Mouse (Mus musculus): ENCODE results near the gene Aqp12. TPM values are rescaled to one million over a fixed set of nuclear protein-coding genes. Genes with fewer than 3 reads are reported as not detected.

Aqp12 gene
- polyA plus RNA-seq, 1 experiment from 2014 or later, result not detected

Other genes starting within 250 kb of the Aqp12 start
- 61.3 and 71.4 TPM in 2 replicates for gene Gpc1, start 174.7 kb upstream of the Aqp12 start, polyA plus RNA-seq (2015; fragmentation: Nextera tagmentation; extraction: Ambion mirVana)
- gene Ankmy1, start 103.4 kb upstream of the Aqp12 start, polyA plus RNA-seq (2015; fragmentation: Nextera tagmentation; extraction: Ambion mirVana), result 0.10 and 0.77 TPM in 2 replicates
- gene Dusp28, start 99.4 kb upstream of the Aqp12 start, polyA plus RNA-seq (2015; fragmentation: Nextera tagmentation; extraction: Ambion mirVana), result 14.1 and 15.0 TPM in 2 replicates
- 33.5 and 49.5 TPM in 2 replicates for gene Rnpepl1, start 95.6 kb upstream of the Aqp12 start, polyA plus RNA-seq (2015; fragmentation: Nextera tagmentation; extraction: Ambion mirVana)
- 21.7 and 23.6 TPM in 2 replicates for gene Capn10, start 72.0 kb upstream of the Aqp12 start, polyA plus RNA-seq (2015; fragmentation: Nextera tagmentation; extraction: Ambion mirVana)
- gene Gpr35, start 55.5 kb upstream of the Aqp12 start, polyA plus RNA-seq (2015; fragmentation: Nextera tagmentation; extraction: Ambion mirVana), result 0.43 and 0.94 TPM in 2 replicates
- 10.2 and 13.8 TPM in 2 replicates for gene Kif1a, start 95.6 kb downstream of the Aqp12 start, polyA plus RNA-seq (2015; fragmentation: Nextera tagmentation; extraction: Ambion mirVana)
- gene Agxt, start 128.9 kb downstream of the Aqp12 start, polyA plus RNA-seq (2015; fragmentation: Nextera tagmentation; extraction: Ambion mirVana), result 0.14 TPM in 1 of 2 replicates, not detected in the other
- gene 2310007B03Rik, start 154.6 kb downstream of the Aqp12 start, polyA plus RNA-seq (2015; fragmentation: Nextera tagmentation; extraction: Ambion mirVana), result 0.38 and 1.2 TPM in 2 replicates
- gene Crocc2, start 162.4 kb downstream of the Aqp12 start, polyA plus RNA-seq (2015; fragmentation: Nextera tagmentation; extraction: Ambion mirVana), result 0.26 and 0.55 TPM in 2 replicates
- 3.0 and 7.8 TPM in 2 replicates for gene Sned1, start 229.5 kb downstream of the Aqp12 start, polyA plus RNA-seq (2015; fragmentation: Nextera tagmentation; extraction: Ambion mirVana)

Data from heart, embryonic 15.5 days (tissue).